Mouse (Mus musculus): ENCODE measurements around the gene Ercc1. TPM values are rescaled to one million over a fixed set of nuclear protein-coding genes. Genes with fewer than 3 reads are reported as not detected.

Gene Ercc1
- polyA plus RNA-seq, 1 experiment, result 53.8 TPM

- no peaks in the 10 kb centered on the region for H3K4me1 ChIP-seq (ENCODE audit: control insufficient read depth, insufficient read depth, low read length)
- H3K27ac ChIP-seq (ENCODE audit: insufficient read depth, low read length), result no peak overlapping the region
- peak overlapping the region; percentile 47 for H3K4me3 ChIP-seq (ENCODE audit: insufficient read depth, low read length)
- no peak for TF ChIP-seq CTCF (IDR thresholded peaks at IDR 0.05; ENCODE audit: extremely low read depth, insufficient read depth, low read length)
- no peak for TF ChIP-seq POLR2A (IDR thresholded peaks at IDR 0.05; ENCODE audit: extremely low read depth, insufficient read depth, low read length)
These were observed 35.2 kb upstream of the Ercc1 start for GRCm38 (mm10) chr7:19309278-19309883.

- peak within 1 kb of the TSS; percentile 87 for H3K27ac ChIP-seq (ENCODE audit: insufficient read depth, low read length)
- no peaks in the 10 kb centered on the region for H3K4me1 ChIP-seq (ENCODE audit: control insufficient read depth, insufficient read depth, low read length)
- peak within 1 kb of the TSS; percentile 47 for H3K4me3 ChIP-seq (ENCODE audit: insufficient read depth, low read length)
- peak; percentile 70; the same call in 1 of the 2 replicates for TF ChIP-seq POLR2A (IDR thresholded peaks at IDR 0.05; ENCODE audit: extremely low read depth, insufficient read depth, low read length)
- TF ChIP-seq CTCF (IDR thresholded peaks at IDR 0.05; ENCODE audit: extremely low read depth, insufficient read depth, low read length), result 0 out of 2 replicates have a peak, but pooled peaks have one; percentile 2
These were observed 34.5 kb upstream of the Ercc1 start, which contains the start of gene Fosb for GRCm38 (mm10) chr7:19309884-19310641. Gene Fosb, minus strand, starts transcription at chr7:19310051.

- TF ChIP-seq POLR2A (IDR thresholded peaks at IDR 0.05; ENCODE audit: extremely low read depth, insufficient read depth, low read length), result no peak
- no peak for TF ChIP-seq CTCF (IDR thresholded peaks at IDR 0.05; ENCODE audit: extremely low read depth, insufficient read depth, low read length)
- Histone ChIP-seq H3K27ac (ENCODE audit: insufficient read depth, low read length) (no peak overlapping the region), H3K4me3 (ENCODE audit: insufficient read depth, low read length) (no peak overlapping the region), H3K4me1 (ENCODE audit: control insufficient read depth, insufficient read depth, low read length) (no peaks in the 10 kb centered on the region)
These were observed 32.6 kb upstream of the Ercc1 start for GRCm38 (mm10) chr7:19311991-19312390.

- no peaks in the 10 kb centered on the region for H3K4me1 ChIP-seq (ENCODE audit: control insufficient read depth, insufficient read depth, low read length)
- H3K4me3 ChIP-seq (ENCODE audit: insufficient read depth, low read length), result no peak overlapping the region
- no peak overlapping the region for H3K27ac ChIP-seq (ENCODE audit: insufficient read depth, low read length)
- no peak for TF ChIP-seq POLR2A (IDR thresholded peaks at IDR 0.05; ENCODE audit: extremely low read depth, insufficient read depth, low read length)
- TF ChIP-seq CTCF (IDR thresholded peaks at IDR 0.05; ENCODE audit: extremely low read depth, insufficient read depth, low read length), result no peak
These were observed 30.5 kb upstream of the Ercc1 start for GRCm38 (mm10) chr7:19314033-19314432.

- peaks cover 2% of the 10 kb centered on the region; the same call in 1 of the 2 replicates for H3K4me1 ChIP-seq (ENCODE audit: control insufficient read depth, insufficient read depth, low read length)
- H3K27ac ChIP-seq (ENCODE audit: insufficient read depth, low read length), result no peak overlapping the region
- no peak for TF ChIP-seq POLR2A (IDR thresholded peaks at IDR 0.05; ENCODE audit: extremely low read depth, insufficient read depth, low read length)
- TF ChIP-seq CTCF (IDR thresholded peaks at IDR 0.05; ENCODE audit: extremely low read depth, insufficient read depth, low read length), result no peak
- H3K4me3 ChIP-seq (ENCODE audit: insufficient read depth, low read length), result no peak overlapping the region
These were observed 28.0 kb upstream of the Ercc1 start for GRCm38 (mm10) chr7:19316451-19317161.

- H3K27ac ChIP-seq (ENCODE audit: insufficient read depth, low read length), result no peak overlapping the region
- peaks cover 2% of the 10 kb centered on the region; the same call in 1 of the 2 replicates for H3K4me1 ChIP-seq (ENCODE audit: control insufficient read depth, insufficient read depth, low read length)
- TF ChIP-seq CTCF (IDR thresholded peaks at IDR 0.05; ENCODE audit: extremely low read depth, insufficient read depth, low read length) (no peak), POLR2A (IDR thresholded peaks at IDR 0.05; ENCODE audit: extremely low read depth, insufficient read depth, low read length) (no peak)
- H3K4me3 ChIP-seq (ENCODE audit: insufficient read depth, low read length), result no peak overlapping the region
These were observed 26.4 kb upstream of the Ercc1 start for GRCm38 (mm10) chr7:19318201-19318600.

GRCm38 (mm10) chr7:19318676-19319075 lies 25.9 kb upstream of the Ercc1 start:
- TF ChIP-seq POLR2A (IDR thresholded peaks at IDR 0.05; ENCODE audit: extremely low read depth, insufficient read depth, low read length), result no peak
- TF ChIP-seq CTCF (IDR thresholded peaks at IDR 0.05; ENCODE audit: extremely low read depth, insufficient read depth, low read length), result no peak
- peaks cover 2% of the 10 kb centered on the region; the same call in 1 of the 2 replicates for H3K4me1 ChIP-seq (ENCODE audit: control insufficient read depth, insufficient read depth, low read length)
- no peak overlapping the region for H3K27ac ChIP-seq (ENCODE audit: insufficient read depth, low read length)
- H3K4me3 ChIP-seq (ENCODE audit: insufficient read depth, low read length), result no peak overlapping the region

GRCm38 (mm10) chr7:19319458-19319857 lies 25.1 kb upstream of the Ercc1 start:
- TF ChIP-seq CTCF (IDR thresholded peaks at IDR 0.05; ENCODE audit: extremely low read depth, insufficient read depth, low read length) (no peak), POLR2A (IDR thresholded peaks at IDR 0.05; ENCODE audit: extremely low read depth, insufficient read depth, low read length) (no peak)
- Histone ChIP-seq H3K4me3 (ENCODE audit: insufficient read depth, low read length) (peak overlapping the region; percentile 63), H3K27ac (ENCODE audit: insufficient read depth, low read length) (peak overlapping the region; percentile 65), H3K4me1 (ENCODE audit: control insufficient read depth, insufficient read depth, low read length) (peaks cover 2% of the 10 kb centered on the region; the same call in 1 of the 2 replicates)

GRCm38 (mm10) chr7:19319906-19320305 lies 24.7 kb upstream of the Ercc1 start:
- Histone ChIP-seq H3K4me1 (ENCODE audit: control insufficient read depth, insufficient read depth, low read length) (peaks cover 2% of the 10 kb centered on the region; the same call in 1 of the 2 replicates), H3K4me3 (ENCODE audit: insufficient read depth, low read length) (peak overlapping the region; percentile 63), H3K27ac (ENCODE audit: insufficient read depth, low read length) (peak overlapping the region; percentile 65)
- TF ChIP-seq CTCF (IDR thresholded peaks at IDR 0.05; ENCODE audit: extremely low read depth, insufficient read depth, low read length), result no peak
- peak; percentile 81 for TF ChIP-seq POLR2A (IDR thresholded peaks at IDR 0.05; ENCODE audit: extremely low read depth, insufficient read depth, low read length)

Data from cortical plate, adult 2 months (tissue).